Mouse (Mus musculus): ENCODE results near the gene Ccni.
A peak's percentile ranks its signal among the peaks of the same experiment; 100 is the strongest.

DNA sequence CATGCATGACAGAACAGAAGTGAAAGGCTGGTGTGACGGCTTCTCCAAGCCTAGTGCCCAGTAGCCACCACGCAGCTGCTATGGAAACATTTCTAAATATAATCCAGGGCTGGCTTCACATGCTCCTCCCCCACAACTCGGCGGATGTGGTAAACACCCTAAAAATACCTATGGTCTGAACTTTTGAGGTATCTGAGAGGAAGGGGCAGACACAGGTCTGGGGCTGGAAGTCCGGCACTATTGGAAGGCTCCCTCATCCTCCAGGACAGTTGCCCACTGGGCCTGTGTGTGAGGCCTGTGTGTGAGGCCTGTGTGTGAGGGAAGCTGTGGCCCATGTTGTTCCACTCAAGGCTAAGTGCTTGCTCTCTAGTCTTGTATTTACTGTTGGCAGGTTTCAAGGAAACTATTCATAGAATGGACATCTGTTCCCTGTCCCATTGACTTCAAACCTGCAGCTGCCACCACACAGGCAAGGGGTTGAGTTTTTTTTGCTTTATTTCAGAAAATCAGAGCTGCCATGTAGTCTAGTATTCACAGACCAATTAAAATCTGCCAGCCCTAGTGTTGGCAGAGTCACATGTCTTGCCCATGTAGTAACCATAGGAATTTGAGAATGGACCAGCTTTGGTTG, 69.2 kb downstream of the Ccni start:
- TF ChIP-seq POLR2A (IDR thresholded peaks at IDR 0.05; ENCODE audit: insufficient read depth, low read depth, low read length) = no peak
- TF ChIP-seq CTCF (IDR thresholded peaks at IDR 0.05) = no peak
- TF ChIP-seq EP300 (IDR thresholded peaks at IDR 0.05; ENCODE audit: insufficient read depth, low read depth, low read length) = peak; percentile 34; the same call in 1 of the 2 replicates

Measured in heart, adult 2 months (tissue).